Mouse (Mus musculus): Measurements from ENCODE around the gene Adap1. TPM values are rescaled to one million over a fixed set of nuclear protein-coding genes. Genes with fewer than 3 reads are reported as not detected.

The Adap1 gene
- not detected for polyA plus RNA-seq (2014; fragmentation: Illumina TruSeq; extraction: RNeasy Lipid Tissue Mini Kit (QIAGEN cat#74804))

DNA sequence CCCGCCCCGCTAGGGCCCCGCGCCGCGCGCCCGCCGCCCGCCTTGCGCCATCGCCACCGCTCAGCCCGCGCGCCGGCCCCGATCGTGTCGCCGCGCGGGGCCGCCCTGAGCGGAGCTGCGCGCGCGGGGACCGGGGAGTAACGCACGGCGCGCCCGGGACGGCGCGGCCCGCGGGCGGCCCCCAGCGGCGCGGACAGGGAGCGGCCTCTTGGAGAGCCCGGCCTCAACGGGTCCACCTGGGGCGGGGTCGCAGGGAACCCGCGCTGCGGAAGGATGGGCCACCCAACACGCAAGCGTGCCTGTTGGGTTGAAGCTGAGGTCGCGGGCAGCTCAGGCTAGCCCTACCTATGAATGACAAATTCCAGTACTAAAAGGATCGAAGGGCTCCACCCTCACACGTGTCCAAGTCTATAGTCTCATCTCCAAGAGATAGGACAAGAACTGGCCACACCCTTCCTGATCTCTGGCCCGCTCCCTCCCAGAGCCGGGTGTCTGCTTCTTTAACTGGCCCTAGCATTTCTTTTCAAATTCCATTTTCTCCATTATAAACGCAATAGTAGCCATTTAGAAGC lies at the start of gene Adap1:
Gene Adap1, minus strand, starts transcription at position 228 of the 572 bp plus-strand sequence.

DNA sequence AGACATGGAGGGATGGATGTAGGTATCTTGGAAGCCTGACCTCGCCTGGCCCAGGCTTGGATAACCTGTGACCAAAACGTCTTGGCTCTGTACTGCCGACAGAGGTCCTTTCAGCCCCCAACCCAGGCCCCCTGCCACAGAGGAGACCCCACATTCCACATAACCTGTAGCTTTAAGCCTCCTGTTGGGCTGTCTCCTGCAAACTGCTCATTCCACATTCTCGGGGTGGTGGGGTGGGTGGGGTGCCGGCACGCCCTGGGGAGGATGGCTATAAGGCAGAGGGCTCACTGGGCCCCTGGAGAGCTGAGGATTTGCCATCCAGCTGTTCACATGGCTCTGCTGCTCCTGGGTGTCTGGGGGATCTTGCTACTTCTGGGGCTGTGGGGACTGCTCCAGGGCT lies 26.9 kb upstream of the Adap1 start, which contains the start of gene Cyp2w1:
Gene Cyp2w1, plus strand, starts transcription at position 301 of the 400 bp plus-strand sequence.

DNA sequence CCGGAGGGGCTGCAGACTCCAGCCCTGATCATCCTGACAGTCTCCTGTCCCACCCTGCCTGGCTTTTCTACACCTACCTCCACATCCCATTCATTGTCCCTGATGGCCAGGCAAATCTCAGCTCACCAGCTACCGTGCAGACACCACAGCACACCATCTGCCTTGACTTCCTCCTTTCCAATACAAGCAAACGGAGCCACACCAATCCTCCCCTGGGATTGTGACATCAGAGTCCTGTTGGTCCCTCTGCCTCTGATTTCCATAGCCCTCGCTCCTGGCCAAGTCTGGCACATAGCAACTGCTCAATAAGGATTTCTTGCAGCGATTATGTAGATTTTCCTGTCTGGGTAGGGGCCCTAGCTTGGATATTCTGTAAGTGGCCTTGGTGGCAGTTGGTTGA lies 25.7 kb upstream of the Adap1 start, which contains the start of gene Cox19:
Gene Cox19, minus strand, starts transcription at position 285 of the 400 bp plus-strand sequence.

DNA sequence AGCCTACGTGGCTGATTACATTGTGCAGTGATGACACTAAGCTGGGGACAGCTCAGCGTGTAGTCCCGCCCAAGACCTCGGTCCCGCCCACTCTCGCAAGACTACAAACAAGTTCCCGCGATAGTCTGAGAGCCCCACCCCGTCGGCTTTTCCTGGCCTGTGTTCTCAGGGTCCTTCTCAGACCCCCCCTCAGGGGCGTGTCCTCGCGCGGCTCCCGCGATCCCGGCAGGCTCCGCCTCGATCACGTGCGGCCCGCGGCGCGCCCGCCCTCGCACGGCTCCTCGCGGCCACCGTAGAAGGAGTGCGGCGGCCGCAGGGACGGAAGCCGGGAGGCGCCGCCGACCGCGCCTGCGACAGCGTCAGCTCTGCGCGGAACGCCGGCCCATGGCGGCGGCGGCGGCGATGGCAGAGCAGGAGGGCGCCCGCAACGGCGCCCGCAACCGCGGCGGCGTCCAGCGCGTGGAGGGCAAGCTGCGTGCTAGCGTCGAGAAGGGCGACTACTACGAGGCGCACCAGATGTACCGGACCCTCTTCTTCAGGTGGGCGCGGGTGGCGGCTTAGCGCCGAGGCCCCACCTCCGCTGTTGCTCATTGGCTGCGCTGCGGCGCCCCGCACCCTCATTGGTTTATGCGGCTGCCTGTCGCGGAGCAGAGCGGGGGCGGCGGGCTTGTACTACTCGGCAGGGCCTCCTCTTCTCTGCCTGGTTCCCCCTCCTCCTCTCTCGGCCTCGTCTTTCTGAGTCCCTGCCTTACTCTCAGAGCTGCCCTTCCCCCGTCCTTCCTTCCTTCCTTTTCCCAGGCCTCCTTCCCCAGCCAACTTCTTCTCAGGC lies 73.1 kb downstream of the Adap1 start, which contains the start of gene Get4:
Gene Get4, plus strand, starts transcription at position 244 of the 829 bp plus-strand sequence.

Other genes with a start within 250 kb of the Adap1 start
- 11.5 TPM for gene Prkar1b, start 175.6 kb downstream of the Adap1 start, polyA plus RNA-seq (2014; fragmentation: Illumina TruSeq; extraction: RNeasy Lipid Tissue Mini Kit (QIAGEN cat#74804))
- gene Dnaaf5, start 175.4 kb downstream of the Adap1 start, polyA plus RNA-seq (2014; fragmentation: Illumina TruSeq; extraction: RNeasy Lipid Tissue Mini Kit (QIAGEN cat#74804)), result 7.7 TPM
- 20.9 TPM for gene Sun1, start 125.0 kb downstream of the Adap1 start, polyA plus RNA-seq (2014; fragmentation: Illumina TruSeq; extraction: RNeasy Lipid Tissue Mini Kit (QIAGEN cat#74804))
- 10.1 TPM for gene Get4, start 73.3 kb downstream of the Adap1 start, polyA plus RNA-seq (2014; fragmentation: Illumina TruSeq; extraction: RNeasy Lipid Tissue Mini Kit (QIAGEN cat#74804))
- 7.5 TPM for gene Cox19, start 25.8 kb upstream of the Adap1 start, polyA plus RNA-seq (2014; fragmentation: Illumina TruSeq; extraction: RNeasy Lipid Tissue Mini Kit (QIAGEN cat#74804))
- gene Cyp2w1, start 27.0 kb upstream of the Adap1 start, polyA plus RNA-seq (2014; fragmentation: Illumina TruSeq; extraction: RNeasy Lipid Tissue Mini Kit (QIAGEN cat#74804)), result not detected
- gene Gpr146, start 52.1 kb upstream of the Adap1 start, polyA plus RNA-seq (2014; fragmentation: Illumina TruSeq; extraction: RNeasy Lipid Tissue Mini Kit (QIAGEN cat#74804)), result 4.0 TPM
- not detected for gene C130050O18Rik, start 79.7 kb upstream of the Adap1 start, polyA plus RNA-seq (2014; fragmentation: Illumina TruSeq; extraction: RNeasy Lipid Tissue Mini Kit (QIAGEN cat#74804))
- gene Gper1, start 97.5 kb upstream of the Adap1 start, polyA plus RNA-seq (2014; fragmentation: Illumina TruSeq; extraction: RNeasy Lipid Tissue Mini Kit (QIAGEN cat#74804)), result 0.46 TPM
- 0.77 TPM for gene 3110082I17Rik, start 134.9 kb upstream of the Adap1 start, polyA plus RNA-seq (2014; fragmentation: Illumina TruSeq; extraction: RNeasy Lipid Tissue Mini Kit (QIAGEN cat#74804))
- gene Zfand2a, start 158.9 kb upstream of the Adap1 start, polyA plus RNA-seq (2014; fragmentation: Illumina TruSeq; extraction: RNeasy Lipid Tissue Mini Kit (QIAGEN cat#74804)), result 18.0 TPM
- not detected for gene Uncx, start 217.9 kb upstream of the Adap1 start, polyA plus RNA-seq (2014; fragmentation: Illumina TruSeq; extraction: RNeasy Lipid Tissue Mini Kit (QIAGEN cat#74804))

All from ovary, adult 10 weeks (tissue).